Mouse (Mus musculus): ENCODE results near the gene Tmem45b.

Tmem45b gene

DNA sequence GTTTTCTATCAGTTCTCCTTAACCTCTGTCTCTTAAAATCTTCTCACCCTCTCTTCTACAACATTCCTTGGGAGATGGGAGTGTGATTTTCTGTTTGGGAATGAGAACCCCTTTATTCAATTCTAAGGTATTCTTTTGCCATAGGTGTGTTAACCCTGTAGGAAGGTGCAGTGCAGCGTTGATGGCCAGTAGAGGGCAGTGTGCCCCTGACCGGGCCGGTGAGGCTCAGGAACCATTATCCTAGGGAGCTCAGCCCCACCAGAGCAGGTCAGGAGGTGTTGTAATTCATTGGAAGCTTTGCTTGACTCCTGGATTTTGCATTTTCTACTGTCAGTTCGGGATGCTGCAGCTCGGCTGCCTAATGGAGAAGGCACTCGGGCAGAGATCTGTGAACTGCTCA, 59.0 kb downstream of the Tmem45b start:
- intact Hi-C loops (cut with DNase I) = loop anchor here (1.0 kb wide), 1 partner anchor 138 kb away; no protein-coding TSS in a partner anchor

DNA sequence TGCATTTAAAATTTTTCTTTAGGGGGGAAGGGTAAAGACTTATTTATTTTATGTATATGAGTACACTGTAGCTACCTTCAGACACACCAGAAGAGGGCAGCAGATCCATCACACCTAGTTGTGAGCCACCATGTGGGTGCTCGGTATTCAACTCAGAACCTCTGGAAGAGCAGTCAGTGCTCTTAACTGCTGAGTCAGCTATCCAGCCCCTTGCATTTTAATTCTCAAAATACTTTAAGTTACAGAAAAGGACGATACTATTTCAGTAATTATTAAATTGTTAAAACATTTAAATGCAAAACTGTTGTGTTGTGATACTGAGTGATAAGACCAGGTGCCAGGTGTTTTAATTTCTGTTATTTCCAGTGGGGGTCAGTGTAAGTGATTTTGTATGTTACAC, 60.0 kb downstream of the Tmem45b start:
- intact Hi-C loops (cut with DNase I) = no loop called here

DNA sequence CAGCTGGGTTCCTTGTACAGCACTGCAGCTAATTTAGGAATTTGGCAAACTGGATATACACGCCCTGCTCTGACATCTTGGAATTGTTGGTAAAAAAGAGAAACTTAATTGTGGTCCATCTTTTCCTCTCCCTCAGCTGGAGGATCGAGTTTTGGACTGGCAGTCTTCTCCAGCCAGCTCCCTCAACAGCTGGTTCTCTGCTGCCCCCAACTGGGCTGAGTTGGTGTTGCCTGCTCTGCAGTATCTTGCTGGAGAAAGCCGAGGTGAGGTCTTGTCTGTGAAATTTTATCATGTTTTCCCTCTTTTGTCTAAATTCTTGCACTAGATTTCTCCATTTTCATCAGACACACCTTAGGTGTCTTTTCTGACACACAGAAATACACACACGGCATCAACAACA, 63.8 kb downstream of the Tmem45b start:
- intact Hi-C loops (cut with DNase I) = no loop called here

DNA sequence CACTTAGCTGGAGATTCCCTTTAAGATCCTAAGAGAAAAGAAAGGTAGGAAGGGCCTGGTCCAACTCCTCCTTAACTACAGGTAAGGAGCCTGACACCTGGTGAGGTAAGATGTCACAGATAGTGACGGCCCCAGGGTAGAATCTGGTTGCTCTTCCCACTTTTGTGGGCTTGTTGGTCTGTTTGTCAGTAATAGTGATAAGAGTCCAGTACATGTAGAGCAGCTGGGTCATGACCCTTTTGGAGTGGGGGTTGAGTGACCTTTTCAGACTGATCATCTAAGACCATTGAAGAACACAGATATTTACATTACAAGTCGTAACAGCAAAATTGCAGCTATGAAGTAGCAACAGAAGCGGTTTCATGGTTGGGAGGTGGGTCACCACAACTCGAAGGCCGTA, 77.1 kb downstream of the Tmem45b start:
- intact Hi-C loops (cut with DNase I) = no loop called here

DNA sequence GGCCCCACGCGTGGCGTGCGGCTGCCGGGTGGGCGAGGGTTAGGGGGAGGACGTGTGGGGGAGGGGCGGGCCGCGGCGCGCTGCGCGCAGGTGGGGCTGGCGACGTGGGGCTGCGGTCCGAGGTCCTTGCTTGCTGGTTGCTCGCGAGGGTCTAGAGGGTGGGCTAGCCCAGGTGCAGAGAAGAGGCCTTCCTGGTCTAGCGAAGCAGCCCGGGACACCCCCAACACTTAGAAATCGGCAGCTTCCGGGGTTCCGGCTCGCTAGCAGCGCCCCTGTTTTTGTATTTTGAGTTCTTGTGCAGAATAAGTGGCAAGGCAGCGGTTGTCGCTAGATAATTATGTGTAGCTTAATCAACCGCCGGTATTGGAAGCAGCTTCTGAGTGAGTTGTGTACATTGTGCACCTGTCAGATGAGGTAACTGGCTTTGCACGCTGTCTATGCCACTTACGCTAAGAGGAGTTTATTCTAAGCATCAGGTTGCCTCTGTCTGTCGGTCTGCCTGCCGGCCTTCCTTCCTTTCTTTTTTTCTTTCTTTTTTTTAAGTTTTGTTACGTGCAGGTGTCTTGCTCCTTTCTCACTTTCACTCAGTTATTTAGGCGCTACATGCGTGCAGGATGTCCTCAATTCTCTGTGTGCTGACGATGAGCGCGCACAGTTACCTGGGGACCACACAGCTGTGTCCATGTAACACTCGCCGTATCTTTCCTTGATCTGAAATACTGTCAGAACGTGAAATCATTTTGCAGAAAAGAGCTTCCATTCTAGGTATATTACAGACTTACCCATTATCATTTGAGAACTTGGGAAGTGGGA, 77.7 kb downstream of the Tmem45b start:
- intact Hi-C loops (cut with DNase I) = no loop called here

DNA sequence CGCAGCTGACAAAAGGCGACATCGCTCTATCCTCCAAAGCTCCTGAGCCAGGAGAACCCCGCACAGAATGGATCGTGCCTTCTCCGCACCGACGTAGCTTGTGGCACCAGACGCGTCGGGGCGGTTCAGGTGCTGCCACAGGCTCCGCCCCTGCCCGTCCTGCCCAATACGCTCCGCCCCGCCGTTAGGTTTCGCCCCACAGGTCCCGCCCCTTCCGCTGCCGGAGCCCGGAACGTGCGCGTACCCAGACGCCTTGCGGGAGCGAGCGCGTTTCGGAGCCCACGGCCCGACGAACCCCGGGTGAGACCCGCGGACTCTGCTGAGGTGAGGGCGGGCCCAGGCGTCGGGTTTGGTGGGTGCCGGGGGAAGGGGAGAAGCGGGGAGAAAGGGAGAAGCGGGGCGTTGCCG, 78.3 kb downstream of the Tmem45b start, which contains the start of gene Nfrkb:
Gene Nfrkb (plus strand): TSS at position 246 of the 408 bp plus-strand sequence.
- intact Hi-C loops (cut with DNase I) = no loop called here

DNA sequence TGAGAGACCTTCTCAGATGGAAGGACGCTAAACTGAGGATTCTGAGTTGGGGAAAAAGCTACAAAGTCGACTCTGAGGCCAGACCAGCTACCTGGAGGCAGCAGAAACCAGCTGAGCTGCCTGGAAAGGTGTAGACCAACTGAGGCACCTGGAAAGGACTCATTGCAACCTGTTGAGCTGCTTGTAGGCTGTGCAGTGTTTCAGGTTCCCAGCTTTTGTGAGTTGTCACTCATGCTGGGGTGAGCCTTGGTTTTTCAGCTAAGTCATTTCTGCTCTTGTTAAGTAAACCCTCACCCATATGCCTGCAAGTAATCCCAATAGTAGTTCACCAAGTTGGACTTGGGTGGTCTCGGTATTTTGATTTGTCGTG, 78.8 kb downstream of the Tmem45b start:
- intact Hi-C loops (cut with DNase I) = no loop called here

DNA sequence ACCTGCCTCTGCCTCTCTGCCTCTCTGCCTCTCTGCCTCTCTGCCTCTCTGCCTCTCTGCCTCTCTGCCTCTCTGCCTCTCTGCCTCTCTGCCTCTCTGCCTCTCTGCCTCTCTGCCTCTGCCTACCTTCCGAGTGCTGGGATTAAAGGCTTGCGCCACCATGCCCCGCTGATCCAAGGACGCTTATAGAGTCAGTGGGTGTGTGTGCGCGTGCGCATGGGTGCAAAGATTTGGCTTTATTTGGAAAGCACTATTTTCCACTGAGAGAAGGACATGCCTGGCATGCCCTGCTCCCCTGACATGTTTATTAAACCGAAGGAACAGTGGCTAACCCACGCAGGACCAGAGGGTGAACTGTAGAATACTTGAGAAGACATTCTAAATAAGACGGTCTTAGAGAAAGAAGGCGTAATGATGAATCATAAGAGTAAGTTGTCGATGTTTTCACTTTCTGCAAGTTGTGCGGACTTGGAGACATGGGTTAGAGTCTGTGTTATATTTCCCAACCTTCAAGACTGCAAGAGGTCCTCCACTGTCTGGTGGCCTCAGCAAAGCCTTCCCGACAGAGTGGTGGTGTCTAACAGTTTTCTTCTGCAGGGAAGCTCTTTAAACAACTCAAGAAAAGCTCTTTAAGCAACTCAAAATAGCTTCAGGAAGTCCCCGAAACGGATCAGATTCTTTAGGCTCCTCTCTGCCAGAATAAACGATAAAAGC, 79.3 kb downstream of the Tmem45b start:
- intact Hi-C loops (cut with DNase I) = no loop called here

DNA sequence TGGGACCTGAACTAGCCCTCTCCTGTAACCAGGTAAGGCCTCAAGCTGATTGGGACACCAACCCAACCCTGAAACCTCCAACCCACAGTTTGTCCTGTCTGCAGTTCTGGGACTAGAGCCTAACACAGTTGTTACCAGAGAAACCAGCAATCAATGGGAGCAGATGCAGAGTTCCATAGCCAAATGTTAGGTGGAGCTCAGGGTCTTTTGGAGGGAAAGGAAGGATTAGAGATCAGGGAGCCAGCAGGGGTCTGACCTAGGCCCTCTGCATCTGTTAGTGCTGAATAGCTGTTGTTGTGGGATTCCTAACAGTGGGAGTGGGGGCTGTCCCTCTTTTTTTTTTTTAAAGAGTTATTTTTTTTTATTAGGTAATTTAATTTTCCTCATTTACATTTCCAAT, 87.6 kb downstream of the Tmem45b start:
- intact Hi-C loops (cut with DNase I) = no loop called here

Data from adrenal gland (tissue).